Mouse (Mus musculus) lung, adult 2 months (tissue): ENCODE data around the gene Usp53.

Experiments
- CTCF ChIP-seq: fragments of 200-500 bp; IDR thresholded peaks from 2 replicates; pipeline ENCODE4 v1.5.1; 2011; ENCODE audit warnings: mild to moderate bottlenecking, low read length, control low read depth; ENCODE audit not compliant: insufficient read depth
- POLR2A ChIP-seq: fragments of 200-500 bp; IDR thresholded peaks from 2 replicates; pipeline ENCODE4 v1.6.1; 2011; ENCODE audit warnings: low read depth, mild to moderate bottlenecking, control low read depth, low read length, borderline replicate concordance; ENCODE audit errors: extremely low read depth

DNA sequence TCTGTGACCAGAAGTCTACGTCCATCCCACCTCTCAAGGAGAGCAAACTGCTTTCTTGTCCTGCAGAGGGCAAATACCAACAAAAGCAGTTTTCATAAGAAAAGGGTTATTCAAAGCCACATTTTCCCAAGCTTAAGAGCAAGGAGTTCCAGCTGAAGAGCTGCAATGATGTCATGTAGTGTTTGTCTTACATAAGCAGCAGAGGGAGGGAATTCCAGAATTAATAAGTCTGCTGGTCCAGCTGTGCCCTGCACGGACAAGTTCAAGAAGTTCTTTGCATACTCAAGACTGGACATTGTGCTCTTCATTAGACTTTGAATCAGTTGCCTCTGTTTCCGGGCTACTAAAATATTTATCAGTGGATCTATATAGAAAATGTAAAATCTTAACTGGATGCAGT is 16.7 kb upstream of the Usp53 start:
- TF ChIP-seq CTCF = no peak
- TF ChIP-seq POLR2A = no peak
